Mouse (Mus musculus) spleen, postnatal 4 days (tissue): ENCODE results near the gene Zfp764.
A peak's percentile ranks its signal among the peaks of the same experiment; 100 is the strongest.
"Not testable (repeated sequence)": the region's sequence is repeated elsewhere in the genome, so short reads cannot be mapped to it uniquely, and the experiment has no call there.

Experiments
- DNase-seq, 2 experiments: peaks; one replicate each; pipeline ENCODE4 v3.0.0; 2022; ENCODE audit warnings: low spot score in 2 of 2

The Zfp764 gene

DNA sequence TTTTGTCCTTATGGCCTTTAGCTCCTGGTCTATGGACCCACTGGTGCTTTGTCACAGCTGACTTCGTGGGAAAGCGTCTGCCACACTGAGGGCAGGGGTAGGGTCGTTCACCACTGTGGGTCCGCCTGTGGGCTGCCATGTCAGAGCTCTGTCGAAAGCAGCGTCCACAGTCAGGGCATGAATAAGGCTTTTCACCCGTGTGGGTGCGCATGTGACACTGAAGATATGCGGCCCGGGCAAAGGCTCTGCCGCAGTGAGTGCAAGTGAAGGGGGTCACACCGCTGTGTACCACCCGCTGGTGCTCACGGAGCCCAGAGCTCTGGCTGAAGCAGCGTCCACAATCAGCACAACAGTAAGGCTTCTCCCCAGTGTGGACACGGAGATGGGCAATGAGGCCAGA lies 15.1 kb downstream of the Zfp764 start:
- no peak for DNase-seq

DNA sequence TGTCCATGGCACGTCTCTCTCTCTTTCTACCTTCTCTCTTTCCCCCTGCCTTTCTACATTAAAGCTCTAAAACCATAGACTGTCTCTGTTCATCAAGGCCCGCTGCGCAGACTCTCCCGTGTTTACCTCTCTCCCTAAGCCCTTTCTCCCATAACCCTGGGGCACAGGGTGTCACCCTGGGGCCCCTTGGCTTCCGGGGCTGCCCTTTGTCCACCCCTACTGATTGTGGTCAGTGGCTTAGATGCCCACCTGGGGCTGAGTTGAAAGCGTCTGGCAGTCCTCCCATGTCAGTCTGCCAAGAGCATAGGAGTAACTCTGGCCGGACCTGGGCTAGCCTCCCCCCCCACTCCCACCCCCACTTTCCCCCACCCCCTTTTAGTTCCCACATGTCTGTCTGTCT lies 16.3 kb downstream of the Zfp764 start:
- DNase-seq = no peak

DNA sequence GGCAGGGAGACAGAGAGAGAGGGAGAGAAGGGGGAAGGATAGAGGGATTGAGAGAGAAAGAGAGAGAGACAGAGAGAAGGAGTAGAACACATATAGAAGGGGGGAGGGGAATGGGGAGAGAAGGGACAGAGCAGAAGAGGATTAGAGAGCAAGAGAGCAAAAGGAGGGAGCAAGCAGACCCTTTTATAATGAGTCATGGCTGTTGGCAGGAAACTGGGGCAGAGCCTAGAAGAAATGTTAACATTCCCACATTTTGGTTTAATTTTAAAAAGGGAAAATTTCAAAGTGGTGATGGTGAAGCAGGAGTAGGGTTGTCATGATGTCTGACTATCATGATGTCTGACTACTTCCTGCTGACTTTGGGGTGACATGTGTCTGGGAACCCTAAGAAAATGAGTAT lies 18.4 kb downstream of the Zfp764 start:
- not testable (repeated sequence) for DNase-seq

DNA sequence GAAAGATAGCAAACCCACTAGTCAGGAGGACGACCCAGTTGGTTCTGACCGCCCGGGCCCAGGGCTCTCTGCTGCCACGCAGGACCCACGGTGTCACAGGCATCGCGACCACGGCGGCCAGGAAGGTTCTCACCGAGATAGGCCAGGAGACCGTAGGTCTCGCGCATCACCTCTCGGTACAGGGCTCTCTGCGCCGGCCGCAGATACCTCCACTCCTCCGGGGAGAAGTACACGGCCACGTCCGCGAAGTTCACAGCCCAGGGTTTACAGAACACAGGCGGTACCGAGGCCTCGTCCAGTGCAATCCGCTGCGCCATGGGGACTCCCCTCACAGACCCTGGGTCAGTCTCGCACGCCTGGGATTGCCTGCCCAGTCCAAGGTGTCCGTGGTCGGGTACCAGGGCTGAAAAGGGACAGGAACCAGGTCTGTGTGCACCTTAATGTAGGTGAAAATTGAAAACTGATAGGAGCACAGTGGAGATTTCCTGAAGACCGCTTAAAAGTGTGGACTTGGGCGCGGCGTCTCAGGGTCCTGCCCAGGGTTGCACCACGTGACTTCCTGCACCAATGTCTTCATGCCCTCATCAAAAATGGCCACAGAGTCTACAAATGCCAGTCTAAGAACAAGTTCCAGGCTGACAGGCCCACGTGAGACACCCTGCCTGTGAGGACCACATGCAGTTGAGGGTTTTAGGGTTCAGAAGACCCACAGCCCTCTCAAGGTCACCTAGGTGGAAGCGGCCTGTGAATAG lies 19.8 kb downstream of the Zfp764 start, which contains the start of gene 9130019O22Rik:
9130019O22Rik (minus strand) TSS at position 526 of the 752 bp plus-strand sequence.
- peak; percentile 92 to 95 for DNase-seq

DNA sequence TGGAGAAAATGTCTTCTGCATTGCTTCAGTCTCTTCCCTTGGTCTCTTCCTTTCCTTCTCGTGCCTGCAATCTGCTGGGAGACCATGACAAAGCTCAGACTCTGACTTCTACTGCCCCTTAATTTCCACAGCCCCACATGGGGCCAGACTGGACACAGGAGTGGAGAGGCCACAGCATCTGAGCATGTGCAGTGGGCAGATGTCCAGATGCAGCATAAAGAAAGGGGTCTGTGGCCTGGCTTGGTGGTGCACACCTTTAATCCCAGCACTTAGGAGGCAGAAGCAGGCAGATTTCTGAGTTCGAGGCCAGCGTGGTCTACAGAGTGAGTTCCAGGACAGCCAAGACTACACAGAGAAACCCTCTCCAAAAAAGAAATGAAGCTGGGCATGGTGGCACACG lies 21.1 kb downstream of the Zfp764 start:
- not testable (repeated sequence) for DNase-seq

DNA sequence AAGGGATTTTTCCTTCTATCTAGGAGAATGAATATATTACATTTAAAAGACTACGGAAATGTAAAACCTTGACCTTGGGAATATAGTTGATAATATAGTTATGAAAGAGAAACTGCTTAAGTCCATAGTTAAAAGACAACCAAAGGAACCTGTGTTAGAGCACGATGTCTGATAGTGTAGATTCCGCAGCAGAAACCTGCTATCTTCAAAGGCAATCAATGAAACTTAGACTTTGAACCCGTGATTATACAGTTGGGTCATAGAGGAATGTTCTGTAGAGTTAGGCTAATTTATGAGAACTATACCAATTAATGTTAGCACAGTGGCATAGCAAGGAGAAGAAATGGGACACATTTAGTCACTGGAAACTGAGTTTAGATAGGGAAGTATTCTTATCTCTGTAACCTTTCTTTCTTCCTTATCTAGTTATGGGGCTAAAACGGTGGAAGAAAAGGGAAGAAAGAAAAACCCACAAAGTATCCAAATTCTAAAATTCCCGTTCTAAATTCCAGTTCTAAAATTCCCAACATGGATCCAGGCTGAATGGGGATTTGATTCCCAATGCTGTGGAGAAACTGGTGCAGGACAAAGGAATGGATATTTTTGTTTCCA lies 28.2 kb downstream of the Zfp764 start:
- no peak for DNase-seq

DNA sequence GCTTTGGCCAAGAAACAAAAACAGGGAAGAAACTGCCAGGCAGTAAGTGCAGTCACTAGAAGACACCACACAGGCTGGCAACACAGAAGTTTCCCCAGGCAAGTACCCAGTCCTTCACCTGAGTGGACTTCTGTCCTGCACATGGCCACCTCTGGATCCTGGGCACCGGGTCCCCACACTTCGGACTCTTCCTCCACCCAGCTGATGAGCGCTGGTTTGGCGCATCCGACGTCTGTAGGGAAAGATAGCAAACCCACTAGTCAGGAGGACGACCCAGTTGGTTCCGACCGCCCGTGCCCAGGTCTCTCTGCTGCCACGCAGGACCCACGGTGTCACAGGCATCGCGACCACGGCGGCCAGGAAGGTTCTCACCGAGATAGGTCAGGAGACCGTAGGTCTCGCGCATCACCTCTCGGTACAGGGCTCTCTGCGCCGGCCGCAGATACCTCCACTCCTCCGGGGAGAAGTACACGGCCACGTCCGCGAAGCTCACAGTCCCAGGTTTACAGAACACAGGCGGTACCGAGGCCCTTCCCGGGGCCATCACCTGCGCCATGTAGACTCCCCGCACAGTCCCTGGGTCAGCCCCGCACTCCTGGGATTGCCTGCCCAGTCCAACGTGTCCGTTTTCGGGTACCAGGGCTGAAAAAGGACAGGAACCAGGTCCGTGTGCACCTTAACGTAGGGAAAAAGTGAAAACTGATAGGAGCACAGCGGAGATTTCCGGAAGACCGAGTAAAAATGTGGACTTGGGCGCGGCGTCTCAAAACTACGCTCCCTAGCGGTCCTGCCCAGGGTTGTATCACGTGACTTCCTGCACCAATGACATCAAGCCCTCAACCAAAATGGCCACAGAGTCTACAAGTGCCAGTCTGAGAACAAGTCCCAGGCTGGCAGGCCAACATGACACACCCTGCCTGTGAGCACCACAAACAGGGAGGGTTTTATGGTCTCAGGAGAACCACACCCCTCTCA lies 31.1 kb downstream of the Zfp764 start, which contains the start of gene Zfp747:
Zfp747 (minus strand) TSS at position 780 of the 975 bp plus-strand sequence.
- peak; percentile 97 for DNase-seq

DNA sequence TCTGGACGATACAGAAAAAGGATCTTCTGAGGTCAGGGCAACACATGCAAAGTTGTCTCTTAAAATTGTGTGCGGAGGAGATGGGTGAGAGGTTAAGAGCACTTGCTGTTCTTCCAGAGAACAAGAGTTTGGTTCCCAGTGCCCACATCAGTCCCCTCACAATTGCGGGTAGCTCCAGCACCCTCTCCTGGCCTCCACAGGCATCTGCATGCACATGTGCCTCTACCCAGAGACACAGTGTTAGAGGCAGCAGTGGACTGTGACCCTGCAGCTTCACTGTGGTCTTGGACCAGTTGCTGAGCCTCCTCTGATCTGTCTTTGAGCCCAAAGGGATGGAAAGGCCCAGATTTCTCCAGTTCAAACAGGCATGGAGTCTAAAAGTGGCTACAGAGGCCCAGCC lies 34.8 kb downstream of the Zfp764 start:
- DNase-seq = peak; percentile 38 to 69

DNA sequence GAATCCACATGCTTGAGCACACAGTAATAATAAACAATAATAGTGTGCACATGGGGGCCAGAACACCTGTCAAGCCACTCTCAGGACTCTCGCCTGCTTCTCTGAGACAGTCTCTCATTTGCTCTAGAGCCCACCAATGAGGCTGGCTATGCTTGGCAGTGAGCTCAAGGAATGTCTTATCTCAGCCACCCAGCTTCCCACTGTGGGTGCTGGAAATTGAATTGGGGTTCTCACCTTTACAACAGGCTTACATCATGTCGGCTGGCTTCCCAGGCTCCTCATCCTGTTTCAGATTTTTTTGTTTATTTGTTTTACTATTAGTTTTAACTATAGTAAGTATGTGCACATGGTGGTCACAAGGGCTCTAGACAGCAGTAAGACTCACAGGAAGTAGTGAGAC lies 35.4 kb downstream of the Zfp764 start:
- no peak for DNase-seq

DNA sequence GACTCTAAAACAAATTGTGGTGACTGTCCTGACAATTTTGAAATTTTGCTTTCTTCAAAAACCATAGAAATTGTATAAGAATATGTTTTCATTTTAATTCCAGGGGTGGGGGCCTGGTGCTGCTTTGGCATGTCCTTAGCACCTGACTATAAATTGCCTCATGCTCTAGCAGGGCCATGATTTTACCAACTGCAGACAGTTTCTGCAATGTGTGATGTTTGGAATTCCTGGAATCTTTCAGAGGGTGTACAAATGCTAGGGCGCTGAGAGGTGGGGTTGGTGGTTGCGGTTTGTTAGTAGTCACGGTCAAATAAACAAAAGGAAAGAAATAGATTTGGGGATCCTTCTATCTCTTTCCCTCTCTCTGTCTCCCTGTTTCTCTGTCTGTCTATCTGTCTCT lies 40.4 kb downstream of the Zfp764 start:
- DNase-seq = no peak

DNA sequence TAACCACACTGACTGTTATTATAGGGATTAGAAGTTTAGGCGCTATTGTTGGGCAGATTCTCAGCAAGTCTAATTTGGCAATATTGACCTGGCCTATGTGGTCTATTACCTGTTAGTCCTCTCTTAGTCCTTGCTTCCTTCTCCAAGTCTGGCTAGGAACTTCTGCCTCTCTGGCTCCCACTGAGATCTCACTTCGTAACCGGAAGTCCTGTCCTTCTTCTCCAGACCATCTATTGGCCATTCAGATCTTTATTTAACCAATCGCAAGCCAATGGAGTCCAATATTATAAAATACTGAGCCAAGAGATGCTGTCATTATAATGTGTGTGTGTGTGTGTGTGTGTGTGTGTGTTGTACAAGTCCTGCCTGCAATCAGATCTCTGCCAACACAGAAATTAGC lies 42.5 kb downstream of the Zfp764 start:
- DNase-seq = no peak

DNA sequence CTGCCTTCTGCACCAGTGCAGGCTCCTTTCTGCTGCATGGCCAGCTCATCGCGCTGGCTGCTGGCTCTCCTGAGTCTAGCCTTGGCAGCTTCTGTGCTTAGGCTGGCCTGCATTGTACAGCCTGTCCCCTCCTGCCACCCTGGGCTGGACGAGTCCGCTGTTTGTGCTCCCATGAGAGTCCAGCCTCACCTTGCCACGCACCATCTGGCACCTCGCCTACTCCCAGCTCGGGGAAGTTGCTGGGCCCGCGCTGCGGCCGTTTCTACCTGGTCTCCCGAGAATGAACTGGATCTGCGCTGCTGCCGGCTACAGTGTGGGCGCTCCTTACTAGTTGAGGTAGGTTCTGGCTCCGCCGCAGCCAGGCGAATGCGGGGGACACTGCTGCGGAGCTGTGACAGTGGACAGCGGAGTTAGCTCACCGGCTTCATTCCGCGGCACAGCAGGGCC lies 43.1 kb downstream of the Zfp764 start:
- DNase-seq = no peak

DNA sequence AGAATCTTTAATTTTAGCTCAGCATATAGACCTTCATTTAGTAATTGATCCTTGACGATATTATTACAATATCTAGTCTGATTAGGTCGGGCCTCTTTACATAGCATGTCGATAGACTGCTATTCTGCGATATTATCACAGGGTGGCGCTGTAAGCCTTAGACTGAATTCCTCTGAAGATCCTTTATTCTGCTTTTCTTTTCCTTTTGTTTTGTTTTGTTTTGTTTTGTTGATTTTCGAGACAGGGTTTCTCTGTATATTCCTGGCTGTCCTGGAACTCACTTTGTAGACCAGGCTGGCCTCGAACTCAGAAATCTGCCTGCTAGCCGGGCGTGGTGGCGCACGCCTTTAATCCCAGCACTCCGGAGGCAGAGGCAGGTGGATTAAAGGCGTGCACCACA lies 44.2 kb downstream of the Zfp764 start:
- peak in 1 of 2 experiments; percentile 41 for DNase-seq

DNA sequence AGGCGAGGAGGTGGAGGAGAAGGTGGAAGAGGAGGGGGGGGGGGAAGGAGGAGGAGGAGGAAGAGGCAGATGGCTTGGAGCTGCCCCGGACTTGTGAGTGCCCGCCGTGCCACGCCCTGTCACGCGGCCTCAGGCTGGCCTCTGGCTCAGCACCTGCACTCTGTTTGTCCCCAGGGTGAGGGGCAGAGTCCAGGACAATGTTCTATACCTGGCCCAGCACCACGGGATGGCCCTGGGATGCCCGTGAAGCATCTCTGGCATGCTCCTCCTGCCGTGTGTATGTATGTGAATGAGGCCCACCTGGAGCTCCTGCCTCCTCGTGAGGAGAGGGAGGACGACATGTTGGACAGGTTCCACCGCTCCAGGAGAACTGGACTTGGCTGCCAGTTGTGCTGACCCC lies 45.2 kb downstream of the Zfp764 start:
- no peak for DNase-seq

DNA sequence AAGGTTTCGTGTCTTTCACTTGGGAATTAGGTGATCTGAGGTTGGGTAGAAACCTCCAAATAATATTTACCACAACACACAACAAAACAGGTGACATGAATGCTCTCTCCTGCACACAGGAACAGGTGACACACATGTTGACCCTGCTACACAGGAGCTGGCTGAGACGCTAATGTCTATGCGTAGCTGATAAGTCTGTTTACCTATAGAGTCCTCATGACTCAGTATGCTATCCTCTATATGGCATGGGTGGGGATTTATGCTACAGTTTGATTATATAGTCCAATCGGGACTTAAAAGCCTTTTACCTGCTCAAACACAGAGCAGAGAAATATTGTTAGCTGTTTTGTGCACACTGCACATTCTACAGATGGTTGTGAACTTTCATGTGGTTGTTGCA lies 46.4 kb downstream of the Zfp764 start:
- no peak for DNase-seq

DNA sequence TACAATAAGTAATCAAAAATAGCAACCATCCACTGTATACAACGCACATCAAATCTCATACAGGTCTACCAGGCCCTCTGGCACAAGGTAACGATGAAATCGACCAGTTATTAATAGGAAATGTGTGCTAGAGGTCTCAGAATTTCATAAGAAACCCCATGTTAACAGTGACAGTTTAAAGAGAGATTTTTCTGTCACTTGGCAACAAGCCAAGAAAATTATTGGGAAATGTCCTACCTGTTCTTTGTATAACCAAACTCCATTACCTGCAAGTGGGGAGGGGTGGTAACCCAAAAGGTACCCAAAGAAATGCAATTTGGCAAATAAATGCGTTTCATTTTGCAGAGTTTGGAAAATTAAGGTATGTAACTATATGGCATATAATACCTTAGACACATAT lies 48.1 kb downstream of the Zfp764 start:
- DNase-seq = no peak

DNA sequence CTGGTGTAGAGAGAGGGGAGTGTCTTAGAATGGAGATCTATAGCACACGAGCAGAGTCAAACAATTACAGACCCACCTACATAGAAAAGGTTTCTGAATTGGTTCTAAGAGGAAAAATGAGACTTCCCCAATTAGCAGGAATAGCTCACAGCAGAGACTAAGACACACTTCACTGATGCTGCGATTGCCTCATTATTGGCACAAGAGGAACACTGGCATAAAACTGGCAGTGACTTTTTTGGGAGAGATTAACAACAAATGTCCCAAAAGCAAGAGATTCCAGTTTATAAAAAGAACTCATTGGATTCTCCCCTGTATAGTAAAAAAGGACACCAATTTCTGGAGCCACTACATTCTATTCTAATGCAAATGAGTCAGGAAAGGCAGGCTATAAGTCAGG lies 48.8 kb downstream of the Zfp764 start:
- DNase-seq = no peak

DNA sequence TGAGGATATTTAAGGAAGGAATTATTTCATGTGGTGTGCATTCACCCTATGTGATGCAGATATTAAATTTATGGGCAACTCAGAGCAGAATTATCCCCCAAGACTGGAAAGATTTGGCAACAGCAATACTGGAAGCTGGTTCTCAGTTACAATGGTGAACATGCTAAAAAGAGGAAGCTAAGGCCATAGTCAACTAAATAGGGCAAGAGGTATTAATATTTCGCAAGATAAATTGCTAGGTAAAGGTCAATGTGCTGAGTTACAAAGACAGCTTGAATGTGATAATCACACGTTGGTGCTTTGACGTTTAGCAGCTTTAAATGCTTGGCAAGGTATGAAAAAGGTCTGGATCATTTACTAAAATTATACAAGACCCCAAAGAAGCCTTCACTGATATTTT lies 50.8 kb downstream of the Zfp764 start:
- no peak for DNase-seq
